Mouse (Mus musculus): Measurements from ENCODE around the gene Rerg. TPM values are rescaled to one million over a fixed set of nuclear protein-coding genes. Genes with fewer than 3 reads are reported as not detected.

Rerg gene
- total RNA-seq, 2 experiments from 2014 or later: 7.4 to 7.5 TPM

- DNase-seq: no peak
- intact Hi-C loops (cut with DNase I): no loop called here
Measured at GRCm38 (mm10) chr6:137030611-137031097, 139.6 kb downstream of the Rerg start.

- intact Hi-C loops (cut with DNase I): no loop called here
- DNase-seq: no peak
Measured at GRCm38 (mm10) chr6:137029931-137030610, 140.2 kb downstream of the Rerg start.

DNA sequence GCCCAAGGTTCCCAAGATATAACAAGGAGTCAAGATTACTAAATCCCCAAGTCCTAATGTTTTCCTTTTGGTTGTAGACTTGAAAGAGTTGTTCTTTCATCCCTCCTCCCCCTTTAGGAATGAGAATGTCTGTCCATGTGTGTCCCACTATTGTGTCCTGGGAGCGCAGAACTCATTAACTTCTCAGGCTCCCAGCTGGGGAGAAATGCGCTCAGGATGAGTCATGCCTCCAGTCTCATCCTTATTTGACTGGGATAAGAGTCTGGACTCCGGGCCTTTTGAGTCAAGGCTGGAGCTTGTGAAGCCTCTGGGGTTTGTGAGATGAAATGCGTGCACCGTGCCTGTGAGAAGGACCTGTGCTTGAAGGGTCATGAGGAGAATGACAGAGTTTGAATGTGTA is 144.8 kb downstream of the Rerg start:
- peak; percentile 8 for DNase-seq

GRCm38 (mm10) chr6:137024541-137024940 is 145.8 kb downstream of the Rerg start:
- intact Hi-C loops (cut with DNase I): no loop called here
- DNase-seq: no peak

More for the DNA sequence above, 144.8 kb downstream of the Rerg start:
- intact Hi-C loops (cut with DNase I): no loop called here

- intact Hi-C loops (cut with DNase I): no loop called here
- no peak for DNase-seq
Measured at GRCm38 (mm10) chr6:137017216-137017973, 152.9 kb downstream of the Rerg start.

DNA sequence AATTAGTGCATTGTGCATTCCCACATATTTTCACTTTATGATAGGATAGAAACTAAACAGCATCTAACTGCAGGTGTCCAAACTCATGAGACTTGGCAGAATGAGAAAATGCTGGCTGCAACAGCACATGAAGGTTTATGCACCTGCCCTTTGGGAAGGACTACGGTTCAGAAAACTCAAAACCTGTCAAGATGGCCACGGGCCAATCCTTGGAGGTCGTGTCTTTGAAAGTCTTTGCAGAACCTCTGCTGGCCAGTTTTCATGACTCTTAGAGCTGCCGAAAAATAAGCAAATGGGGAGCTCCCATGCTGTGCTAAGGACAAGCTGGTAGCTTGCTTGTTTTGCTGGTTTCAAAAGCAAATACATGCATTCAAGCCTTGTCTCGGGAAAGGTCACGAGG is 156.0 kb downstream of the Rerg start:
- intact Hi-C loops (cut with DNase I): no loop called here

GRCm38 (mm10) chr6:137011187-137011586 is 159.1 kb downstream of the Rerg start:
- intact Hi-C loops (cut with DNase I): no loop called here
- no peak for DNase-seq

More for the DNA sequence above, 156.0 kb downstream of the Rerg start:
- no peak for DNase-seq

Other genes starting within 250 kb of the Rerg start
- gene Erp27, start 248.3 kb downstream of the Rerg start, total RNA-seq (2021): under 1 TPM in 1 of 2 experiments, not detected in 1; 0.17 TPM
- gene Pde6h, start 246.7 kb downstream of the Rerg start, total RNA-seq (2021): under 1 TPM in 1 of 2 experiments, not detected in 1; 0.46 TPM
- gene Arhgdib, start 228.6 kb downstream of the Rerg start, total RNA-seq (2021): 10 to 100 TPM; 36.9 to 45.4 TPM
- 1 to 10 TPM; 2.6 to 2.8 TPM for gene Ptpro, start 81.8 kb upstream of the Rerg start, total RNA-seq (2021)